Mouse (Mus musculus) embryonic fibroblast, embryonic 13.5 days (primary cell): Measurements from ENCODE around the gene Gmnn.

Source experiments
- CTCF ChIP-seq: IDR thresholded peaks from 2 replicates; pipeline ENCODE4 v1.5.1; 2011; ENCODE audit warnings: mild to moderate bottlenecking, control low read depth, low read length, moderate library complexity, borderline replicate concordance; ENCODE audit not compliant: insufficient read depth
- POLR2A ChIP-seq: IDR thresholded peaks from 2 replicates; pipeline ENCODE4 v1.6.1; 2011; ENCODE audit warnings: low read depth, mild to moderate bottlenecking, control low read depth, low read length, moderate library complexity

GRCm38 (mm10) chr13:24776146-24776844, 14.6 kb upstream of the Gmnn start:
- TF ChIP-seq CTCF (peak; percentile 60; the same call in 1 of the 2 replicates), POLR2A (no peak)
